Mouse (Mus musculus): Measurements from ENCODE around the gene Ice1. TPM values are rescaled to one million over a fixed set of nuclear protein-coding genes. Genes with fewer than 3 reads are reported as not detected.

Ice1 gene
- total and polyA plus RNA-seq, 3 experiments, result 24.3 to 30.4 (median 25.7) TPM

DNA sequence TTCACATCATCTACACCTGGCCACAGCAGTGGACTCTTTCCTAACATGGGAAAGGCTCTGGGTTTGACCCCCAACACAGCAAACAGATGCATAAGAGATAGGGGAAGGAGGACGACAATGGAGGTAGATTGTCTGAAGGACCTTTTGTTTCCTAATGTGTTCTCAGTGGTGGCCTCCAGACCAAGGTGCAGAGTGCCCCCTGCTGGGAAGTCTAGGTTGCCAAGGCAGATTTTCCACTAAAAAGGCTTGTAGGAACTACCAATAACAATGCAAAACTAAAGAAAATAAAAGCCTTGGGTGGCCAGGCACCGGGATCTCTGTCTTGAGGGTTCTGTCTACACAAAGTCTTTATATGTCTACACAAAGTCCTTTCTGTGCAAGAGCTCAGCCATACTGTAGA is 54.9 kb downstream of the Ice1 start:
- no peaks in the 10 kb centered on the region for H3K36me3 ChIP-seq (ENCODE audit: control insufficient read depth, insufficient read depth, low read length)
- peak; percentile 66 for TF ChIP-seq CTCF (IDR thresholded peaks at IDR 0.05)
- no peak for TF ChIP-seq POLR2A (IDR thresholded peaks at IDR 0.05; ENCODE audit: insufficient read depth, low read depth, low read length)
- H3K4me3 ChIP-seq, result no peak overlapping the region
- intact Hi-C loops (cut with DNase I), result loop anchor here (5.0 to 10.0 kb wide), 2 partner anchors 848 to 885 kb away; partner anchors contain the start of gene Ube2ql1
- H3K27me3 ChIP-seq (ENCODE audit: control insufficient read depth, insufficient read depth, low read length), result no peaks in the 10 kb centered on the region
- no peaks in the 10 kb centered on the region for H3K4me1 ChIP-seq (ENCODE audit: control insufficient read depth, insufficient read depth, low read length)
- H3K9ac ChIP-seq (ENCODE audit: low read depth, low read length), result no peak overlapping the region
- no peaks in the 10 kb centered on the region for H3K79me2 ChIP-seq (replicated peaks; ENCODE audit: control insufficient read depth, insufficient read depth, low read length)
- no peak for DNase-seq
- 15% methylated on average over 2 of the region's 2 CpGs for WGBS
- no peak overlapping the region for H3K27ac ChIP-seq

DNA sequence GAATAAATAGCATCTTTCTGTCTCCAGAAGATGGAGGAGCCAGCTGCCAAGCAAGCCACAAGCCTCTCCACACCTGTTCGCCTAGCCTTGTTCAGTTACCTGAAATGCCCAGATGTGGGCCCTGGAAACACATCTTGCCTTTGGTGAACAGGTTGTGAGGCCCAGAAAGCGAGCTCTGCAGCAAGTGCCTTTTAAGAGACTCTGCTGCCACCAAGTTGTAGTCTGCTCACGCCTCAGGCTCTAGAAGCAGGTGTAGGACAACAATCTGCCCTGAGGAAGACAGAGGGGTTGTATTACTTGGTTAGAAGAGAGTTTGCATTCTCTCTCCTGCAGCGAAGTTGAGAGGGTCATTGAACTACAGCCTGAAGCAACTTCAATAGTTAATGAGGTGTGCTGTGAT is 55.9 kb downstream of the Ice1 start:
- intact Hi-C loops (cut with DNase I), result loop anchor here (5.0 to 10.0 kb wide), 2 partner anchors 847 to 884 kb away; partner anchors contain the start of gene Ube2ql1
- H3K9ac ChIP-seq (ENCODE audit: low read depth, low read length), result no peak overlapping the region
- H3K79me2 ChIP-seq (replicated peaks; ENCODE audit: control insufficient read depth, insufficient read depth, low read length), result no peaks in the 10 kb centered on the region
- TF ChIP-seq POLR2A (IDR thresholded peaks at IDR 0.05; ENCODE audit: insufficient read depth, low read depth, low read length) (no peak), CTCF (IDR thresholded peaks at IDR 0.05) (no peak), EP300 (IDR thresholded peaks at IDR 0.05; ENCODE audit: insufficient read depth, low read depth, low read length) (no peak)
- H3K27me3 ChIP-seq (ENCODE audit: control insufficient read depth, insufficient read depth, low read length), result no peaks in the 10 kb centered on the region
- no peaks in the 10 kb centered on the region for H3K36me3 ChIP-seq (ENCODE audit: control insufficient read depth, insufficient read depth, low read length)
- H3K4me3 ChIP-seq, result no peak overlapping the region
- 94% methylated on average over 4 of the region's 4 CpGs for WGBS
- no peaks in the 10 kb centered on the region for H3K4me1 ChIP-seq (ENCODE audit: control insufficient read depth, insufficient read depth, low read length)
- no peak overlapping the region for H3K27ac ChIP-seq
- DNase-seq, result no peak

GRCm38 (mm10) chr13:70574216-70574615 is 63.2 kb downstream of the Ice1 start:
- intact Hi-C loops (cut with DNase I), result no loop called here
- whole genome bisulfite sequencing, result 83% methylated on average over 1 of the region's 1 CpGs
- no peak overlapping the region for H3K27ac ChIP-seq
- no peak for DNase-seq
- no peaks in the 10 kb centered on the region for H3K79me2 ChIP-seq (replicated peaks; ENCODE audit: control insufficient read depth, insufficient read depth, low read length)
- H3K27me3 ChIP-seq (ENCODE audit: control insufficient read depth, insufficient read depth, low read length), result no peaks in the 10 kb centered on the region
- H3K4me1 ChIP-seq (ENCODE audit: control insufficient read depth, insufficient read depth, low read length), result no peaks in the 10 kb centered on the region
- H3K4me3 ChIP-seq, result no peak overlapping the region
- H3K36me3 ChIP-seq (ENCODE audit: control insufficient read depth, insufficient read depth, low read length), result no peaks in the 10 kb centered on the region
- H3K9ac ChIP-seq (ENCODE audit: low read depth, low read length), result no peak overlapping the region
- no peak for TF ChIP-seq EP300 (IDR thresholded peaks at IDR 0.05; ENCODE audit: insufficient read depth, low read depth, low read length)
- TF ChIP-seq POLR2A (IDR thresholded peaks at IDR 0.05; ENCODE audit: insufficient read depth, low read depth, low read length), result no peak
- no peak for TF ChIP-seq CTCF (IDR thresholded peaks at IDR 0.05)

DNA sequence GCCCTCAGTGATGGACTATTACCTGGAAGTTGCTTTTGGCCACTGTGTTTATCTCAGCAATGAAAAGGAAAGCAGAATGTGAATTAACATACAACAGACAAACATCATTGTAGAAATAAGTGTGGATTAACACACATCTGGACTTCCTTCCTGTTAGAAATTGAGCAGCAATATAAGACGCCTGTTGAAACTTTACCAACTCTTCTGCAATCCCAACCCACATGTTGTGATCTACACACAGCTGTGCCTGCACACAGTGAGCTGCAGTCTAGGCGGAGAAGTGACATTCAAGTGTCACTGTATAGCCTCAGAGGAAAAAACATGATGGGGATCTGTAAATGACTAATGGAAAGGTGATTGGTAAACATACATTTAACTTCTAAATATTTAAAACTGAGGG is 69.5 kb downstream of the Ice1 start:
- H3K36me3 ChIP-seq (ENCODE audit: control insufficient read depth, insufficient read depth, low read length), result no peaks in the 10 kb centered on the region
- no peaks in the 10 kb centered on the region for H3K79me2 ChIP-seq (replicated peaks; ENCODE audit: control insufficient read depth, insufficient read depth, low read length)
- H3K9ac ChIP-seq (ENCODE audit: low read depth, low read length), result no peak overlapping the region
- no peak overlapping the region for H3K27ac ChIP-seq
- intact Hi-C loops (cut with DNase I), result no loop called here
- TF ChIP-seq EP300 (IDR thresholded peaks at IDR 0.05; ENCODE audit: insufficient read depth, low read depth, low read length) (no peak), POLR2A (IDR thresholded peaks at IDR 0.05; ENCODE audit: insufficient read depth, low read depth, low read length) (no peak), CTCF (IDR thresholded peaks at IDR 0.05) (no peak)
- no peaks in the 10 kb centered on the region for H3K27me3 ChIP-seq (ENCODE audit: control insufficient read depth, insufficient read depth, low read length)
- no peak overlapping the region for H3K4me3 ChIP-seq
- WGBS, result 62% methylated on average over 2 of the region's 2 CpGs
- H3K4me1 ChIP-seq (ENCODE audit: control insufficient read depth, insufficient read depth, low read length), result no peaks in the 10 kb centered on the region
- DNase-seq, result no peak

DNA sequence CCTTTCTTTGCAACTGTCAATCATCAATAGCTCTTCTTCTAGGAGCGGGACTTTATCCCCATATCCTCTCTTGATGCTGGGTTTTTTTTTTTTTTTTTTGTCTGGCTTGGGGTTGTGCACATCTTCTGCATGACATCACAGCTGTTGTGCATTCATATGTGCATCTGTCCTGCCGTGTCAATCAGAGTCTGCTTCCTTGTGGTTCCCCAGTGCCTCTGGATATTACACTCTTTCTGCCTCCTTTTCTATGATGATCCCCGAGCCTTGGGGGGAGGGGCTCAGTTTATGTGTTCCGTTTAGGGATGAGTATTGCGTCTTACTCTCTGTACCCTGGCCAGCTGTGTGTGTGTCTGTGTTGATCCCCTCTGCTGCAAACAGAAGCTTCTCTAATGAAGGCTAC is 84.0 kb downstream of the Ice1 start:
- DNase-seq, result no peak
- H3K4me3 ChIP-seq, result no peak overlapping the region
- intact Hi-C loops (cut with DNase I), result no loop called here
- 78% methylated on average over 5 of the region's 5 CpGs for WGBS
- no peaks in the 10 kb centered on the region for H3K36me3 ChIP-seq (ENCODE audit: control insufficient read depth, insufficient read depth, low read length)
- TF ChIP-seq EP300 (IDR thresholded peaks at IDR 0.05; ENCODE audit: insufficient read depth, low read depth, low read length) (no peak), CTCF (IDR thresholded peaks at IDR 0.05) (no peak), POLR2A (IDR thresholded peaks at IDR 0.05; ENCODE audit: insufficient read depth, low read depth, low read length) (no peak)
- H3K79me2 ChIP-seq (replicated peaks; ENCODE audit: control insufficient read depth, insufficient read depth, low read length), result no peaks in the 10 kb centered on the region
- no peaks in the 10 kb centered on the region for H3K4me1 ChIP-seq (ENCODE audit: control insufficient read depth, insufficient read depth, low read length)
- H3K9ac ChIP-seq (ENCODE audit: low read depth, low read length), result no peak overlapping the region
- no peak overlapping the region for H3K27ac ChIP-seq
- no peaks in the 10 kb centered on the region for H3K27me3 ChIP-seq (ENCODE audit: control insufficient read depth, insufficient read depth, low read length)

DNA sequence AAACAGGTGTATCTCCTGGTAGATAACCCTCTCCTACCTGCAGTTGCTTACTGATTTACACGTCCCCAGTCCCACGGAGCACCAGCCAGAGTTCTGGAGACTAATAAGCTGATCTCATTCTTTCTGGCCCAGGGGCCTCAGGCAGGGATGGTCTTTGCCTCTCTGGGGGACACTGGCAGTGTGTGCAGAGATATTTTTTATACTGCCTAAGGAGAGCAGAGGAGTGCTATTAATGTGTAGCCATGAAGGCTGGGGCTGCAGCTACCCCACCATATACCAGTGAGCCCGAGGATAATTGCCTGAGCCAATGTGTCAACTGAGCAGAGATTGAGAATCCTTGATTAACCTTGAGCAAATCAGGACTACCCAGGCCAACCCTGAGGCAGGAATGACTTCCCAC is 90.0 kb downstream of the Ice1 start:
- intact Hi-C loops (cut with DNase I), result no loop called here
- no peak overlapping the region for H3K9ac ChIP-seq (ENCODE audit: low read depth, low read length)
- DNase-seq, result no peak

More for the DNA sequence above, 90.0 kb downstream of the Ice1 start:
- TF ChIP-seq EP300 (IDR thresholded peaks at IDR 0.05; ENCODE audit: insufficient read depth, low read depth, low read length), result no peak
- TF ChIP-seq CTCF (IDR thresholded peaks at IDR 0.05), result no peak
- TF ChIP-seq POLR2A (IDR thresholded peaks at IDR 0.05; ENCODE audit: insufficient read depth, low read depth, low read length), result no peak
- WGBS, result 38% methylated on average over 3 of the region's 3 CpGs
- no peak overlapping the region for H3K4me3 ChIP-seq
- no peaks in the 10 kb centered on the region for H3K27me3 ChIP-seq (ENCODE audit: control insufficient read depth, insufficient read depth, low read length)
- H3K27ac ChIP-seq, result no peak overlapping the region
- no peaks in the 10 kb centered on the region for H3K36me3 ChIP-seq (ENCODE audit: control insufficient read depth, insufficient read depth, low read length)
- no peaks in the 10 kb centered on the region for H3K4me1 ChIP-seq (ENCODE audit: control insufficient read depth, insufficient read depth, low read length)
- H3K79me2 ChIP-seq (replicated peaks; ENCODE audit: control insufficient read depth, insufficient read depth, low read length), result no peaks in the 10 kb centered on the region
